Mouse (Mus musculus) kidney, postnatal 0 days (tissue): ENCODE measurements around the gene Tmem94. TPM values are rescaled to one million over a fixed set of nuclear protein-coding genes. Genes with fewer than 3 reads are reported as not detected.

Source experiments
- ATAC-seq: fragments of 200-750 bp; cut with Nextera tagmentation; replicated peaks from 2 replicates; pipeline ENCODE4 v1.8.0; 2017; ENCODE audit warnings: low read depth, moderate number of reproducible peaks, moderate TSS enrichment, moderate library complexity; ENCODE audit not compliant: low FRiP score
- DNase-seq: peaks from one replicate; pipeline ENCODE4 v3.0.0-alpha.2; 2016; ENCODE audit warnings: low spot score
- H3K27ac ChIP-seq: fragments of 300-500 bp; sonication (generic); 2 replicates; pipeline ENCODE4 v1.5.1; 2014; ENCODE audit warnings: mild to moderate bottlenecking
- H3K27me3 ChIP-seq: fragments of 300-500 bp; sonication (generic); 2 replicates; pipeline ENCODE4 v1.6.1; 2014; ENCODE audit warnings: low read length, mixed read lengths; ENCODE audit not compliant: insufficient read depth
- H3K36me3 ChIP-seq: fragments of 300-500 bp; sonication (generic); 2 replicates; pipeline ENCODE4 v1.6.1; 2014; ENCODE audit warnings: low read length, mixed read lengths; ENCODE audit not compliant: insufficient read depth
- H3K4me1 ChIP-seq: fragments of 300-500 bp; sonication (generic); replicated peaks from 2 replicates; pipeline ENCODE4 v1.6.1; 2014; ENCODE audit warnings: antibody characterized with exemption, low read length, mixed read lengths; ENCODE audit not compliant: insufficient read depth
- H3K4me2 ChIP-seq: fragments of 300-500 bp; sonication (generic); 2 replicates; pipeline ENCODE4 v1.6.1; 2014; ENCODE audit warnings: mild to moderate bottlenecking, low read length, moderate library complexity, mixed read lengths
- H3K4me3 ChIP-seq: fragments of 300-500 bp; sonication (generic); replicated peaks from 2 replicates; pipeline ENCODE4 v1.5.1; 2014; ENCODE audit warnings: low read depth, low read length
- H3K9ac ChIP-seq: fragments of 300-500 bp; sonication (generic); 2 replicates; pipeline ENCODE4 v1.6.1; 2014; ENCODE audit warnings: low read depth, low read length
- H3K9me3 ChIP-seq: fragments of 300-500 bp; sonication (generic); replicated peaks from 2 replicates; pipeline ENCODE4 v1.6.1; 2016; ENCODE audit warnings: low read length, inconsistent platforms, mixed read lengths
- CTCF ChIP-seq: IDR thresholded peaks from 2 replicates; pipeline ENCODE4 v1.5.1; 2016; ENCODE audit warnings: antibody characterized with exemption, low read depth, mild to moderate bottlenecking, moderate library complexity
- WGBS: fragments of 180-500 bp; shearing (Covaris S2); extraction: QIAGEN DNeasy Blood & Tissue Kit; methylation state at CpG from one replicate; pipeline ENCODE4 v1.1.7; 2014; 5-methylcytosine and 5-hydroxymethylcytosine counted together
- polyA plus RNA-seq: library from polyadenylated mRNA; unstranded; fragments of >200 nt; fragmentation: Nextera tagmentation; extraction: Ambion mirVana; gene quantifications from 2 replicates; pipeline ENCODE4 v1.2.1, GENCODE M21; 2015

Gene Tmem94
- polyA plus RNA-seq, 1 experiment from 2014 or later: 19.6 TPM

GRCm38 (mm10) chr11:115765607-115766141 lies 441 bp downstream of the Tmem94 start:
- H3K27me3 ChIP-seq: no peaks in the 10 kb centered on the region
- no peak for TF ChIP-seq CTCF
- under 1% methylated on average over 34 of the region's 34 CpGs for WGBS
- no peaks in the 10 kb centered on the region for H3K36me3 ChIP-seq
- peak overlapping the region; percentile 90 for H3K9ac ChIP-seq
- peak; percentile 49 for DNase-seq
- H3K4me2 ChIP-seq: peak overlapping the region; percentile 79
- peak overlapping the region; percentile 94 for H3K27ac ChIP-seq
- H3K4me1 ChIP-seq: peaks cover 19% of the 10 kb centered on the region; the same call in 1 of the 2 replicates
- ATAC-seq: peak; percentile 79
- peak overlapping the region; percentile 86 for H3K4me3 ChIP-seq
- no peaks in the 10 kb centered on the region for H3K9me3 ChIP-seq

- peak overlapping the region; percentile 90 for H3K9ac ChIP-seq
- H3K4me2 ChIP-seq: peak overlapping the region; percentile 79
- H3K27me3 ChIP-seq: no peaks in the 10 kb centered on the region
- DNase-seq (no peak), ATAC-seq (no peak)
- H3K27ac ChIP-seq: peak overlapping the region; percentile 94
- 14% methylated on average over 13 of the region's 13 CpGs for WGBS
- H3K4me3 ChIP-seq: peak overlapping the region; percentile 86
- no peaks in the 10 kb centered on the region for H3K36me3 ChIP-seq
- H3K4me1 ChIP-seq: peaks cover 19% of the 10 kb centered on the region; the same call in 1 of the 2 replicates
- H3K9me3 ChIP-seq: no peaks in the 10 kb centered on the region
- no peak for TF ChIP-seq CTCF
These were observed 1.2 kb downstream of the Tmem94 start for GRCm38 (mm10) chr11:115766356-115766943.

DNA sequence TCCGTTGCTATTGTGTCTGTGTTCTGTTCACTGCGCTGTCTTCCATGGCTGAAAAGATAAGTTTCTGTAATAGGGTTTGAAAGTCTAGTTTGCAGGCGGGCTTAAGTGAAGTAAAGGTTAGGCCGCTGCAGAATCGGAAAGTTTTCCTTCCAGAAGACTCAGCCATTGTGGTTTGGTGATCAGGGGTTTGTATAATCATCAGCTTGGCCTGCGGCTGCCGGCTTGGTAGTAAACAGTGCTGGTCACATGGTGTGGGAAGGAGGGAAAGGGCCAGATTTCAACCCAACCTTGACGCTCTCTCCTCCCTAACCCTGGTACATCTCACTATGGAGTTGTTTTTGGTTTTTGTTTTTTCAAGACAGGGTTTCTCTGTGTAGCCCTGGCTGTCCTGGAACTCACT lies 1.7 kb downstream of the Tmem94 start:
- Histone ChIP-seq H3K4me1 (peaks cover 19% of the 10 kb centered on the region; the same call in 1 of the 2 replicates), H3K9me3 (no peaks in the 10 kb centered on the region), H3K36me3 (no peaks in the 10 kb centered on the region), H3K4me2 (peak overlapping the region; percentile 79), H3K27me3 (no peaks in the 10 kb centered on the region), H3K27ac (peak overlapping the region; percentile 94), H3K4me3 (no peak overlapping the region; the same call in 1 of the 2 replicates), H3K9ac (no peak overlapping the region)
- DNase-seq (no peak), ATAC-seq (no peak)
- no peak for TF ChIP-seq CTCF
- 62% methylated on average over 8 of the region's 8 CpGs for WGBS

DNA sequence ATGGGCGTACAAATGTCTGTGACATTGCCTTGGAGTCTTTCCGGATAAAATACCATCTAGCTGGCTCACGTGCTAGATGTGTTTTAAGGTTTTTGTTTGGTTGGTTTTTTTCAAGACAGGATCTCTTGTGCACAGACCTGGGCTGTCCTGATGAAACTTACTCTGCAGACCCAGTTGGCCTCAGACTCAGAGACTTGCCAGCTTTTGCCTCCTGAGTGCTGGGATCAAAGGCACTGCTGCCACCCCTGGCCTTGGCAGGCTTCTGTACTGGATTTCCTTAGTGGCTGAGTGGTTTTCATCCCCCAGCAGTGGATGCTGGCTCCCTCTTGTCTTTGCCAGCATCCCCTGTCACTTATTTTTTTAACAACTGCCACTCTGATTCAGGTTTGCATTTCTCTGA lies 3.7 kb downstream of the Tmem94 start:
- TF ChIP-seq CTCF: no peak
- peaks cover 19% of the 10 kb centered on the region; the same call in 1 of the 2 replicates for H3K4me1 ChIP-seq
- ATAC-seq (no peak), DNase-seq (no peak)
- no peaks in the 10 kb centered on the region for H3K9me3 ChIP-seq
- 60% methylated on average over 3 of the region's 3 CpGs for WGBS
- no peaks in the 10 kb centered on the region for H3K27me3 ChIP-seq
- no peak overlapping the region for H3K4me2 ChIP-seq
- no peaks in the 10 kb centered on the region for H3K36me3 ChIP-seq
- peak overlapping the region; percentile 66; the same call in 1 of the 2 replicates for H3K27ac ChIP-seq
- H3K9ac ChIP-seq: 0 out of 2 replicates have a peak overlapping the region, but pooled peaks have one; percentile 23
- H3K4me3 ChIP-seq: no peak overlapping the region

DNA sequence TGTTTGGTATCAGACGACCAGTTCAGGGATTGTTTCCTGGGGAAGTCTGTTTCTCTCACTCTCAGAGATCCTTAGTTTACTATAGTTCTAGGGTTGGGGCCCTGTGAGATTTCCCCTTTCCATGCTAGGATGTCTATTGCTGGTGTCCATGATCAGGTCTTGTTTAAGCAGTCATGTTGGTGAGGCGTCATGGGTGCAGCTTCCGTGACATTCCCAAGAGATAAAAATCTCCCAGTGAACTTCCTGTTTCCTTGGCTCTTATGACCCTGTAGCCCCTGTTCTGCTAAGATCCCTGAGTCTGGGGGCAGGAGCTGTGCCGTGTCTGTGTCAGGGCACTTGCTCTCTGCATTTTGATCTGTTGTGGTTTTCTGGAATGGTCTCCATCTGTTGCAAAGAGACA lies 9.4 kb downstream of the Tmem94 start:
- H3K9ac ChIP-seq: no peak overlapping the region
- H3K9me3 ChIP-seq: no peaks in the 10 kb centered on the region
- TF ChIP-seq CTCF: no peak
- H3K27me3 ChIP-seq: no peaks in the 10 kb centered on the region
- H3K4me1 ChIP-seq: peaks cover 49% of the 10 kb centered on the region
- ATAC-seq (no peak), DNase-seq (no peak)
- no peaks in the 10 kb centered on the region for H3K36me3 ChIP-seq
- H3K4me3 ChIP-seq: no peak overlapping the region
- H3K27ac ChIP-seq: peak overlapping the region; percentile 73; the same call in 1 of the 2 replicates
- H3K4me2 ChIP-seq: no peak overlapping the region
- WGBS: 33% methylated on average over 4 of the region's 4 CpGs

DNA sequence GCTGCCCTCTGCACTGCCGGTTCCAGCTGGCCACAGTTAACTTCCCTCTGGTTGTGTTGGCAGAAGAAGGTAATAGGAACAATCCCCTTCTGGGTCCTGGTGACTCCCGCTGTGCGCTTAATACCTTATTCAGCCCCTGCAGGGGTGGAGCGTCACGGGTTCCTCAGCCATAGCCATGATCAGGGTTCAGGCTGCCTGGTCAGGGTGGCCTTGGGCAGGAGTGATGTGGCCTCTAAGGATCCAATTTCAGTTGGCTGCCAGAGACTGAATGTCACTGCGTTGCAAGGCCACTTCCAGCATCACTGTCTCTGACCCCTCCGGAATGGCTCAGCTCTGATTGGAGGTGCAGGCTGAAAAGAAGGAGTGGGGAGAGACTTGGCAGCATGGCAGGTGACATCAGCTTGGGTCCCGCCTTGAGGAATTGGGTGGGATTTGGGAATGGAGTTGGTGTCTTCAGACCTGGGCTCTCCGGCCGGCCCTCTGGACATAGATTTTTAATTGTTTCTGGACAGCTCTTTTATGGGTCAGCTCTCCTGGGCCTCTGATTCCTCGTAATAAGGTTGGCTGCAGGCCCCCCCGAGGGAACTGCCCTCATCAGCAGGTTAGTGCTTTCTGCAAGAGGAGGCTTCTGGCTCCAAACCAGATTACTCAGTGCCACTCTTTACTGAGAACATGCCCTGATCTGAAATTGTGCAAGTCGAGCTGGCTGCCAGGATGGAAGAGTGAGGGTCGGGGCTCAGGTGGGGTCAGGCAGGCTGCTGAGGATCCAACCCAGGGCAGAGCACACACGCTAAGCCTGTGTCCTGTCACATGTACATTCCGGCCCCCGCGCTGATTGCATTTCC lies 10.8 kb downstream of the Tmem94 start:
- Histone ChIP-seq H3K4me2 (peak overlapping the region; percentile 7; the same call in 1 of the 2 replicates), H3K27ac (peak overlapping the region; percentile 73), H3K4me1 (peaks cover 54% of the 10 kb centered on the region), H3K36me3 (no peaks in the 10 kb centered on the region), H3K9me3 (no peaks in the 10 kb centered on the region), H3K4me3 (no peak overlapping the region), H3K9ac (0 out of 2 replicates have a peak overlapping the region, but pooled peaks have one; percentile 32), H3K27me3 (no peaks in the 10 kb centered on the region)
- ATAC-seq (no peak), DNase-seq (peak; percentile 39)
- TF ChIP-seq CTCF: no peak
- WGBS: 33% methylated on average over 18 of the region's 18 CpGs
